Mouse (Mus musculus) urinary bladder, postnatal 4 days (tissue): ENCODE data around the gene Smad6.

Experiments used
- DNase-seq, 2 experiments: peaks; one replicate each; pipeline ENCODE4 v3.0.0; 2021 to 2022; ENCODE audit warnings: low spot score in 2 of 2

The Smad6 gene

GRCm38 (mm10) chr9:63959933-63960828, 61.7 kb downstream of the Smad6 start:
- DNase-seq = no peak

- peak in 1 of 2 experiments; percentile 55 for DNase-seq
Measured at GRCm38 (mm10) chr9:63959129-63959932, 62.5 kb downstream of the Smad6 start.

- peak; percentile 67 to 84 for DNase-seq
Measured at GRCm38 (mm10) chr9:63958337-63959030, 63.4 kb downstream of the Smad6 start.

- no peak for DNase-seq
Measured at GRCm38 (mm10) chr9:63957647-63958185, 64.1 kb downstream of the Smad6 start.

- peak; percentile 54 to 87 for DNase-seq
Measured at GRCm38 (mm10) chr9:63956052-63956451, 65.8 kb downstream of the Smad6 start.

- DNase-seq = no peak
Measured at GRCm38 (mm10) chr9:63953691-63954090, 68.2 kb downstream of the Smad6 start.

GRCm38 (mm10) chr9:63952591-63952990, 69.3 kb downstream of the Smad6 start:
- no peak for DNase-seq

GRCm38 (mm10) chr9:63950357-63950756, 71.5 kb downstream of the Smad6 start:
- no peak for DNase-seq

GRCm38 (mm10) chr9:63949393-63949792, 72.5 kb downstream of the Smad6 start:
- DNase-seq = no peak

- DNase-seq = no peak
Measured at GRCm38 (mm10) chr9:63942608-63942982, 79.3 kb downstream of the Smad6 start.

GRCm38 (mm10) chr9:63941747-63942607, 79.9 kb downstream of the Smad6 start:
- peak; percentile 74 to 76 for DNase-seq

GRCm38 (mm10) chr9:63936256-63936655, 85.6 kb downstream of the Smad6 start:
- no peak for DNase-seq

- DNase-seq = no peak
Measured at GRCm38 (mm10) chr9:63933068-63933467, 88.8 kb downstream of the Smad6 start.

GRCm38 (mm10) chr9:63927340-63928049, 94.4 kb downstream of the Smad6 start:
- peak; percentile 68 to 71 for DNase-seq

GRCm38 (mm10) chr9:63926377-63926776, 95.5 kb downstream of the Smad6 start:
- DNase-seq = no peak

GRCm38 (mm10) chr9:63923190-63923717, 98.6 kb downstream of the Smad6 start:
- DNase-seq = no peak

GRCm38 (mm10) chr9:63919708-63920107, 102.2 kb downstream of the Smad6 start:
- DNase-seq = no peak

- DNase-seq = no peak
Measured at GRCm38 (mm10) chr9:63919001-63919555, 102.8 kb downstream of the Smad6 start.

- DNase-seq = peak; percentile 74 to 86
Measured at GRCm38 (mm10) chr9:63918245-63918644, 103.6 kb downstream of the Smad6 start.

- DNase-seq = no peak
Measured at GRCm38 (mm10) chr9:63916441-63916840, 105.4 kb downstream of the Smad6 start.
